Mouse (Mus musculus) telencephalon, adult 2 months (tissue): ENCODE results near the gene Gemin6.
A peak's percentile ranks its signal among the peaks of the same experiment; 100 is the strongest.
"Not testable (repeated sequence)": the region's sequence is repeated elsewhere in the genome, so short reads cannot be mapped to it uniquely, and the experiment has no call there.

Experiments used
- DNase-seq: peaks from one replicate; pipeline ENCODE4 v3.0.0-alpha.2; 2011; ENCODE audit warnings: low read depth, low spot score

Gene Gemin6

GRCm38 (mm10) chr17:80224326-80225116 lies at the start of gene Gemin6:
Gemin6 (plus strand) TSS chr17:80224441.
- peak; percentile 95 for DNase-seq

DNA sequence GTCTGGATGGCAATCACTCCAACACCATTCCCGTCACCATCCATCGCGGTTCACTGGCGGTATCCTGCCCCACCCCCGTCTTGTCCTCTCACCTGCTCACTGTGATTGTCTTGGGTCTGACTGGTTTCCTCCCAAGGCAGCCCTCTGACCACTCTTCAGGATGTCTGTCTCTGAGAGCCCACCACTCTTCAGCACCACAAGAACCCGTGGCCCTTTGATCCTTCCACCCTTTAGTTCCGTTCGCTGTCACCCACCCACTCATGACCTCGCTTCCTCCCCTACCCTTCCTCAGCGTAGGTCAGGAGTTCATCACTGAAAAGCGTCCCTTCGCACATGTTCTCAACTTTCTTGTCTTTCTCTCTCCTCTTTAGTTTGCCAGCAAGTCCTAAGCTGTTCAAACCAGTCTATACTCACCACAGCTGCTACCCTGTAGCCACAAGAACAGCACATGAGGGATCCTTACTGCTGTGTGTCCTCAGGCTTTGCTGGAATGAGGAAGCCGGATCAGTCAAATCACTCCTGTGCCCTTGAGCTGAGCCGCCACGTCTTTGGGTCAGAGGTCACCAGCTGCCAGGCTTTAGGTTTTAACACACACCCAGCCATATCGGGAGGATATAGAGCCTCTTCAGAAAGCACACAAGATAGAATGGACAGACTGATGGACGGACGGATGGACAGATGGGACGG lies 49.4 kb upstream of the Gemin6 start:
- no peak for DNase-seq

DNA sequence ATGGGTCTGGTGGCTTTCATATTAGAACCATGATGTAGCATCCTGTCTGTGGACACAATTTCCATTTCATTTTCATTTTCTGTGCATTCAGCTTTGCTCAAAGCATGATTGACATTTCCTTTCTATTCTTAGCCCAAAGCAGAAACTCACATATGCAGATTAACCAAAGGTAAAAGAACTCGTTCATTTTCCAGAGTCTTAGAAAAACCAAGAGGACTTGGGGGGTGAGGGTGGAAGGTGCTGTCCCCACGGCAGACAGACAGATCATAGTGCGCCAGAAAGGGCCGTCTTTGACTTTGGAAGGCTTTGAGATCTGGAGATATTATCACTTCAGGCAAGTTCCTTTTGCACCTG lies 48.9 kb upstream of the Gemin6 start:
- DNase-seq, result no peak

GRCm38 (mm10) chr17:80175966-80176365 lies 48.3 kb upstream of the Gemin6 start:
- DNase-seq, result no peak

- not testable (repeated sequence) for DNase-seq
These were observed 45.4 kb upstream of the Gemin6 start for GRCm38 (mm10) chr17:80178846-80179245.

DNA sequence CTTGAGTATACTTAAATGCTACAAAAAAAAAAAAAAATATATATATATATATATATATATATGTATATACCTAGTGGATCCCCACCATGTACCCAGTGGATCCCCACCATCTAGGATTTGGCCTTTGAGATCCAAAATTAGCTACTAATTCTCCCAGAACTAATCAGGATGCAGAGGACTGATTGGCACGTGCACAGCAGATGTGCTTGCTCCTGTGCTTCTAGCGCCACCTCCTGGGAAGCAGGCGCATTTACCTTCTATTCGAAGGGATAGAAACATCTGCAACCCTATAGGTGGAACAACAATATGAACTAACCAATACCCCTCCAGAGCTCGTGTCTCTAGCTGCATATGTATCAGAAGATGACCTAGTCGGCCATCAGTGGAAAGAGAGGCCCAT lies 44.3 kb upstream of the Gemin6 start:
- DNase-seq, result peak; percentile 51

DNA sequence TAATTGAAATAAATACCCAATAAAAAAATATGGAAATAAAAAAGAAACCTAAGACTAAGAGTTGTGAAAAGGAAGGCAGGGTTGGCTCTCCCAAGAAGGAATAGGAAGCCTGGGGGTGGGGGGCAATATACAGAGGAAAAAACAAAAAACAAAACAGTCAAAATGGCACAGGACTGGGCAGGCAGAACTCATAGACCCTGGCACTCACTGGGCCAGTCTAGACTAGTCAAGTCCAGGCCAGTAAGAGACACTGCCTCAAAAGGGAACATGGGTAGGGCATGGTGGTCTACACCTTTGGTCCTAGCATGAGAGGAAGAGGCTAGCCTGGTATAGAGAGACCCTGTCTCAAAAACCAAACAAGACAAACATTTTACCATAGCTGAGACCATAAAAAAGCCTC lies 43.8 kb upstream of the Gemin6 start:
- DNase-seq, result no peak

DNA sequence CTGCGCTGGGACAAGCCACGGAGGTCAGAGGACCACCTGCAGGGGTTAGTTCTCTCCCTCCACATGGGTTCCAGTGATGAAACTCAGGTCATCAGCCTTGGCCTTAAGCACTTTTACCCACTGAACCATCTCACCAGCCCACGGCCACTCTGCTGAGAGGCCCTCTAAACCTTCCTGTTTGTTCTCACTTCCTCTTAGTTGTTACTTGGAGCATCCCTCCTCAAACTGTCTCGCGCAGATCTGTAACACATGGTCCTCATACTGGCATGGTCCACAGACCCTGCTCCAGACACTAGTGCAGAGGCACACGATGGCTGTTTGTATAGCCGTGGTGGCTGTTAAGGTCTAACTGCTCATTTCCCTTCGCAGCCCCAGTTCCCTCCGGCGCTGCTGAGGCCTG lies 40.6 kb upstream of the Gemin6 start:
- DNase-seq, result no peak

DNA sequence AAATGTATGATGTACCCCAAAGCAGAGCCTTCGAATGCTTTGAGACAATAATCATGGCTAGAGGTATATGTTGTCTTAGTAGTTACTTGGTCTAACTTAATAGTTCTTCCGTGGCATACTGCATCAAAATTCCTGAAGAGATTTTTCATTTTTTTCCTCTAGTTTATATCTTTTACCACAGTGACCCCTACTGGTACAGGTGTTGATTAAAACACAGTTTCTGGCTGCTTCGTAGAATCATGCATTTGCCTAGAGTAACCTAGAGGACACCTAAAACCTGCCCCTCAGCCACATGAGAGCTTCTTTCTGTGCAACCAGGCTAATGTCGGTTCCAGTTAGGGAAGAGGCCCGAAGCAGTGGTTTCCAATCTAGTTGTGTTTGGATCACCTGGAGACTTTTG lies 31.2 kb upstream of the Gemin6 start:
- peak; percentile 24 for DNase-seq

- no peak for DNase-seq
These were observed 25.0 kb upstream of the Gemin6 start for GRCm38 (mm10) chr17:80199160-80199778.

DNA sequence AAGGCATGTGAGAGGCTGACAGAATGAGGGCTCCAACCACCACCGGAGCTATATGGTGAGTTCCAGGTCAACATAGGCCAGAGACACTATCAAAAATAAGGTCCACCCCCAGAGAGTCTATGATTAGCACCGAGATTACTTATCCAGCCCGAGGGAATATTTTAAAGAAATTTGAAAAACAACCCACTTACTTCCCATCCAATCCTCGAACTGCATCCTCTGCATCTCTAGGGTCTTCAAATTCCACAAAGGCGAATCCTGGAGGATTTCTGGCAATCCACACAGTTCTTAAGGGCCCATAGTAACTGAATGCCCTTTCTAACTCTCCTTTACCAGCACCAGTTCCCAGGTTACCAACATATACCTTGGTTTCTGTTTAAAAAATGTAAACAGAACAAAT lies 18.6 kb upstream of the Gemin6 start:
- DNase-seq, result no peak

DNA sequence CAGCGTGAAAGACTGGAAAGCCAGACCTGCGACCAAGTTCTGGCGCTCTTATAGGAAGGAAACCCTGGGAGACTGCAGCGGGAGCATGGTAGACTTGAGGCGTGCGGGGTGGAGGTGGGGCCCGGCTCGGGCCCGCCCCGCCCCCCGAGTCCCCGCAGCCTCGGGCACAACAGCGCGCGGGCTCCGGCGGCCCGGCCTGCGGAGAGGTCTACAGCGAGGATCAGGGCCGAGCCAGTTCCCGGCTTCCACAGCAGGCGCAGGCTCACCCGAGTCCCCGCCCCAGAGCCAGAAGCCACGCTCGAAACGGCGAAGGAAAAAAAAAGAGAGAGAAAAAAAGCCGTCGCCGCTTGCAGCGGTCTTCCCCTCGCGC lies 18.0 kb upstream of the Gemin6 start:
- no peak for DNase-seq

GRCm38 (mm10) chr17:80206671-80207581 lies 17.3 kb upstream of the Gemin6 start, which contains the start of the genes Srsf7 and Ttc39d:
Srsf7 (minus strand) TSS chr17:80207307.
Ttc39d (plus strand) TSS chr17:80207460.
- peak; percentile 99 for DNase-seq

GRCm38 (mm10) chr17:80213998-80214397 lies 10.2 kb upstream of the Gemin6 start:
- DNase-seq, result not testable (repeated sequence)

DNA sequence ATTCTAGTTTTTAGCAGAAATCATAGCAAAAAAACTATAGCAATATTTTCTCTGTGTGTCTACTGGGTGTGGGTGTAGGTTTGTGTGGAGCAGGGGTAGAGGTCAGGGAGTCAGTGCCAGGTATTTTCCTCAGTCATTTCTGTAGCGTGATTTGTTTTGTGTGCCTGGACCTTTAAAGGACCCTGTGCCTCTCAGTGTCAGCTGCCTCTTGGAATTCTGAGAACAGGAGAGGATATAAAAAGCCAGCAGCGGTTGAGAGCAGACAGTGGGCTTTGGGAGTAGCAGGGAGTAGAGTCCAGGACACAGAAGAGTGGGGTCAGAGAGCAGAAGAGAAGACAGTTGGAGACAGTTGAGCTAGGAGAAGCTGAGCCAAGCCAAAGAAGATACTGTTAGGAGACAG lies 4.1 kb upstream of the Gemin6 start:
- no peak for DNase-seq

GRCm38 (mm10) chr17:80221202-80221601 lies 3.0 kb upstream of the Gemin6 start:
- no peak for DNase-seq

DNA sequence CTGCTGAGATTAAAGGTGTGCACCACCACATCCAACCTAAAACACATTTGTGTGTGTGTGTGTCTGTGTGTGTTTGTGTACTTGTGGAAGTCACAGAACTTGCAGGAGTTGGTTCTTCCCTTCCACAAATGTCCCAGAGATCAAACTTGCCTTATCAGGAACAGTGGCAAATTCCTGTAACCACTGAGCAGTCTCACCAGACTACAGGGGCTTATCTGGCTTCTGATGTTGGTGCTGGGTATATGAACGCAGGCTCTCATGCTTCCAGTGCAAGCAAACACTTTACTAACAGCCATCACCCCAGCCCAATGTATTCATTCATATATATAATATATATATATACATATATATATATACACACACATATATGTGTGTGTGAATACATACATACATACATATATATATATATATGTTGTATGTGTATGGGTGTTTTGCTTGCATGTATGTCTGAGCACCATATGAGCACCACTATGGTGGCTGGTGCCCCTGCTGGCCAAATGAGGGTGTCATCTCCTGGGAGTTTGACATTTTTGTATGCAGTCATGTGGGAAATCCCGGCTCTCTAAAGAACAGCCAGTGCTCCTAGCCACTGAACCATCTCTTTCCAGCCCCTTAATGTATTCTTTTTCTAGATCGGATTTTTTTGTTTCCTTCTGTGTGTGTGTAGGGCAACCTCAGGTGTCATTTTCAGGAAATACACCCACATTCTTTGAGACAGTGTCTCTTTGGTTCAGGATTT lies 2.2 kb upstream of the Gemin6 start:
- no peak for DNase-seq

DNA sequence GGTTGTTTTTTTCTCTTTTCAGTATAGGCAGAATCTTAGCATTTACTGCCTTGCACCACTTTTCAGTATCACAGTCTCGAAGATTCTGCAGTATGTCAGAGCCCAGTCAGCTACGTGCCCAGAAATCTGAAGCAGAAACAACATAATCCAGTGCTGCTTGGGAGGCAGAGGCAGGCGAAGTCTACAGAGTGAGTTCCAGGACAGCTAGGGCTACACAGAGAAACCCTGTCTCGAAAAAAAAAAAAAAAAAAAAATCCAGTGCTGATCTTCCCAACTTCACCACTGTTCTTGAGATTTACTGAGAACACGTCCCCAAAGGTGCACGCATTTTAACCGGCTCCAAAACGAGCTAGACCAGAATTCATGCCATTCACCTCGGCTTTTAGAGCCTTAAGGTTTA lies 412 bp upstream of the Gemin6 start:
- DNase-seq, result no peak

DNA sequence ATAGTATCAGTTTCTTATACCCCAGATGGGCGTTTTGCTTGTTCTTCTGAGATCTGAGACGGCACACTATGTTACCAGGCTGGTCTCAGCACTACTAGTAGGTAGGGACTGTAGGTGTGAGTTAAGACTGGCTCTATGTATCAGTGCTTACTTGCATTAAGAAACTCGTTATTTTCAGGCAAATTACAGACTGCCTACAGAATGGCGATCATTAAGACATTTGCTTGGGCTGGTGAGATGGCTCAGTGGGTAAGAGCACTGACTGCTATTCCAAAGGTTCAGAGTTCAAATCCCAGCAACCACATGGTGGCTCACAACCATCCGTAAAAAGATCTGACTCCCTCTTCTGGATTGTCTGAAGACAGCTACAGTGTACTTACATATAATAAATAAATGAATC lies 901 bp downstream of the Gemin6 start:
- DNase-seq, result not testable (repeated sequence)

- no peak for DNase-seq
These were observed 5.2 kb downstream of the Gemin6 start for GRCm38 (mm10) chr17:80229396-80229795.

- DNase-seq, result no peak
These were observed 9.6 kb downstream of the Gemin6 start for GRCm38 (mm10) chr17:80233844-80234243.
